Mouse (Mus musculus): Measurements from ENCODE around the gene Gm15155.

DNA sequence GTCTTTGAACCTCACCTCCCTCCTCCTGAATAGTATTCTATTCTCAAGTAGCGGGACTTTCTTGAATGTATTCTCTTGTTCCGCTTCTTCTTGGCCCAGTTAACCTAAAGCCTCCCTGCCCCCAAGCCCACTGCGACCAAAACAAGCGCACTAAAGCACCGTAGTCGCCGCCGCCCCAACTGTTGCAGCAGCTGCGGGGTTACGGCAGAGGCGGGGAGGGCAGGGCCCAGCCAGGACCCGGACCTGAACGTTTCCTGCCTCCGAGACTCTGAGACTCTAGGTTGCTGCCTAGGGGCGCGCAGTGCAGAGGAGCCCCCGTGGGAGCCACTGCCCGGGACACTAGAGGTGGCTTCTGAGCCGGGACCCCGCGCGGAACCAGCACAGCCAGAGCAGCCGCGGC, 2.0 kb upstream of the Gm15155 start:
- no peak for TF ChIP-seq CTCF (IDR thresholded peaks at IDR 0.05; ENCODE audit: borderline replicate concordance, insufficient read depth, low read depth, low read length)
- no peak for TF ChIP-seq POLR2A (IDR thresholded peaks at IDR 0.05; ENCODE audit: borderline replicate concordance, insufficient read depth, low read length)

Data from cerebellum, adult 2 months (tissue).